Mouse (Mus musculus): ENCODE data around the gene Cep112. TPM values are rescaled to one million over a fixed set of nuclear protein-coding genes. Genes with fewer than 3 reads are reported as not detected.
A peak's percentile ranks its signal among the peaks of the same experiment; 100 is the strongest.

Gene Cep112
- total RNA-seq, 2 experiments from 2014 or later = 6.6 to 6.9 TPM

DNA sequence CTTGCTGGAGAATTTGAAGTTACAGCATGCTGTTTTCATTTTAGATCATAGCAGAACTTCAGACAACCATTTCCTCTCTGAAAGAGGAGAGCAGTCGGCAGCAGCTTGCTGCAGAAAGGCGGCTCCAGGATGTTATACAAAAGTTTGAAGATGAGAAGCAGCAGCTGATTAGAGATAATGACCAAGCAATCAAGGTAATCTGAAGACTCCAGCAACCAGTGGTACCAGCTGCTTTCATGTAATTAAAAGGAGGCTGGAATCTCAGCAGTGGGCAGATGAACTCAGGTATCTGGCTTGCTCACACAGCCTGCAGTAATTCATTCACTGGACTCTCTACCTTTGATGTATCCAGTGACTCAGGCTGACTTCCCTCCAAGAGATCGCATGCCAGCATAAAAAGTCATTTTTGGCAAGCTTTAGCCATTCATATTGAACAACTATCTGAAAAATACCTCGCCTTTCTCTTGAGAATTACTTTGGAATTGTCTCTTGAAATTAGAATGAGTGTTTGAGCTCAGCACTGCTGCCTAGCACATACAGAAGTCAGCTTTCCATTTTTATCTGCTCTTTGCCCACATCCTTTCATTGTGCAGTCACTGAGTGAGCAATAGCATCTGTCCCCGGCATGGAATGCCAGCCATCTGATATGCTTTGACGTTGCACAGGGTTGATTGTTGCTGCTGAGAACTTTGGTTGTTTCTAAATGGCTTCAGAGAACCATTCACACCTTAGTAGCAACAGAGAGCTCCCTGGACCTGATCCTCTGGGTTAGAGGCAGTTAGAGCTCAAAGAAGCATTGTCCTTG, 332.8 kb downstream of the Cep112 start:
- DNase-seq (ENCODE audit: low spot score in 2 of 2) = peak in 1 of 2 experiments; percentile 25
- intact Hi-C loops (cut with DNase I) = no loop called here

DNA sequence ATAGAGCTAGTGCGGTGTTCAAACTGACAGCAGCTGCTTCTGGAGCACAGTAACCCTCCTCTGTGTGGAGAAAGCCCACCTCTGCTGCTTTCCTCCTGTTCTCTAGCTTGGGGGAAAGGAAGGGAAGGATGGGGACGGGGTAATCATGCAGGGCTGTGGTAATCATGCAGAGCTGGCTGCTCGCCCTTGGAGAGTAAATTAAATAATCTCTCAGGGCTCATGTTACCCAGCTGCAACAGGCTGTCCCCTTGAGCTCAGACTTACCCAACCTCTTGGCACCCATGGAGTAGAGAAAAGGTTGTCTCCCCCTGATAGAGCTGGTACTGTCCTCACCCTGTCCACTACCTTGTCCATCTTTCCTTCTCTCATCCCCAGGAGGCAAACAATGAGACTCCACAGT, 345.1 kb downstream of the Cep112 start:
- intact Hi-C loops (cut with DNase I) = loop anchor here (5.0 kb wide), 1 partner anchor 323 kb away; no protein-coding TSS in a partner anchor
- no peak for DNase-seq (ENCODE audit: low spot score in 2 of 2)

DNA sequence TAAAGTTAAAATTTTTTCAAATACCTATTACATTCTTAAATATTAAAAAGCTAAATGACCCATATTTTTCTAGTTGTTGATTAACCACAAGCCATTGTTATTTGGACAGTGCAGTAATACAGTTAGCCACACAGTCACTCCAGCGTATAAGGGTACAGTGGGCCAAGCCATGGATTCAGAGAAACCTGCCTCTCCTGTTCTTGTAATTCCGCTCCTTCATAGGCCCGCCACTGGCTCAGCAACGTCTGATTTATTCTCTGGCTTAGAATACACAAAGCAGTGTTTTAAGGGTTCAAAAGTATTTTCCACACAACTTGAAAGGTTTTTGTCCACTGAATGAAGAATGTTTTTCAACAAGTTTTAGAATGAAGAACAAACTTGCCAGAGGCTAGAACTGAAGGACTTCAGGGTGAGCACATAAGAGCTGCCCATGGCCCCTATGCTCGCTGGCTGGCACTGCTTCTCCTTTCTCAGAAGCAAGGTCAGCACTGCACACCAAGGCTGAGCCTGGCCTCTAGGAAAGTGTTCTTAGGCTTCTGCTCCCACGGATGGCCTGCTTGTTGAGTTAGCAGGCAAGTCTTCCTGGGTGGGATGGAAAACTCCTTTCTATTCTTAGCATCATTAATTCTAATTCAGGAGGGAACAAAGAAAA, 349.2 kb downstream of the Cep112 start:
- intact Hi-C loops (cut with DNase I) = loop anchor here (5.0 kb wide), 1 partner anchor 327 kb away; no protein-coding TSS in a partner anchor
- DNase-seq (ENCODE audit: low spot score in 2 of 2) = no peak

DNA sequence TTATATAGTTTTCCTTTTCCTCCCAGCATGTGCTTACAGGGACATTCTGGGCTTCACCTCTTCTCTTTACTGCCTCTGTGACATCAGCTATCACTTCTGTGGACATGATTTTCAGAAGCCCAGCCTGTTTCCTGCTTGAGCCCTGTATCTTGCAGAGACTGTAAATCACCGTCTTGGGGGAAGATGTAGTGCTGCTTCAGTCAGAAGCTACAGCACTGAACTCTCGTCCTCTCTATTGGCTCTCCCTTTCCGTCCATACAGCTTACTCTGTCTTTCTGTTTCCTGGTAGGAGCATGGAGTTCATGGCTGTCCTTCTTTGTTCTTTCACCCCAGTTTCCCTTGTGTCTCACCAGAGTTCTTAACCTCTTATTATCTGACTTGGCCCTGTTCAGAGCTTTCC, 352.2 kb downstream of the Cep112 start:
- intact Hi-C loops (cut with DNase I) = no loop called here
- no peak for DNase-seq (ENCODE audit: low spot score in 2 of 2)

DNA sequence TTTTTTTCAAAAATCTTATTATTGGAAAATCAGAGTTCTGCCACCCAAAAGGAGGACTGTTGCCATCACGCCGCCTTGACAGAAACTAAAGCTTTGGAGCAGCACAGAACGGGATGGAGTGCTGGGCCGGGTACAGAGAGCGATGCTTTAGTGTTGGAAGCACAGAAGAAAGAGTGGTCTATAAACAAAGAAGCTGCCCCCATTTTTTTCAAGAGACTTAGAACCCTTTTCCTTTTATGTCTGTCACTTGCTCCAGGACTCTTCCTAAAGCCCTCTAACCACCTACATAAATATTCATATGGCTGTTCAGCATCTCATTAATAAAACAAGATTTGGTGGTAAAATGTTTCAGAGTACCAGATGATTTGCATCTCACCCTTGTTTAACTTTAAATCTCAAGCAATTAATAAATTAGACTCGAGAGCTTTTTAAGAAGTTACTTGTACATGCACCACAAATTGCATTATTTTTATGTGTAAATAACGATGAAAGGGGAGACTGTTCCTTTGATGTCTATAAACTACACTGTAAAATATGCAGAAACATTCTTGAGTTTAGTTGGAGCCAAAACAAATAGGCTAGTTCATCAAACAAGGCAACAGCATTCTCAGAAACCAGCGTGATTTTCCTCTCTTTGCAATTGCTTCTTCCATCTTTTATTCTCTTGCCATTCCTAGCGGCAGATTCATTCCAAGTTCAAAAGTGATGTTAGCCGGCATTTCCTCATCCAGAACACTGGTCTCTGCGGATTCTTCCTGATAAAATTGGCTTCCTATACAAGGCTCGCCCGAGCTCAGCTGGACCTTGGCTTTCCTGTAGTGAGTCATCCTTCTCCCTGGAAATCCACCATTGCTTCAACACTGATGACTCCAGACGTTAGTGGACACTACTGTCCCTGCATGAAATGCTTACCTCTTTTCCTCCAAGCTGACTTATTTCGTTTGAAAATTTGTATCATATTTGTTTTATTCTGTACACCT, 355.6 kb downstream of the Cep112 start:
- intact Hi-C loops (cut with DNase I) = no loop called here
- no peak for DNase-seq (ENCODE audit: low spot score in 2 of 2)

DNA sequence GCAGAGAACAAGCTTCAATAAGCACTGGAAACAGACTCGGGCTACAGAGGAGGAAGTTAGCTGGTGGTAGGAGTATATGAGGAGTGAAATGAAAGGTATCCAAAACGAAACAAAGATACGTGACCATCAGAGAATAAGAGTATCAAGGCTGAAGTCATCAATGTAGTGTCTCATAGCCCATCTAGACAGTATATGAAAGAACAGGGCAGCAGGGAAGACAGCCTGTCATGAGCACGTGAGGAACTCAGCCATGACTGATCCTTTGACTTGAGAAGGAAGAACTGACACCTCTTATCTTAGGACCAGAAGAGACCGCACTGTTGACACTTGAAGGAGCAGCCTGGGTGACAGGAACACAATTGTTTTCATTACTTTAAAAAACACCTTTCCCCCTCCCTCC, 373.4 kb downstream of the Cep112 start:
- intact Hi-C loops (cut with DNase I) = no loop called here
- DNase-seq (ENCODE audit: low spot score in 2 of 2) = no peak

DNA sequence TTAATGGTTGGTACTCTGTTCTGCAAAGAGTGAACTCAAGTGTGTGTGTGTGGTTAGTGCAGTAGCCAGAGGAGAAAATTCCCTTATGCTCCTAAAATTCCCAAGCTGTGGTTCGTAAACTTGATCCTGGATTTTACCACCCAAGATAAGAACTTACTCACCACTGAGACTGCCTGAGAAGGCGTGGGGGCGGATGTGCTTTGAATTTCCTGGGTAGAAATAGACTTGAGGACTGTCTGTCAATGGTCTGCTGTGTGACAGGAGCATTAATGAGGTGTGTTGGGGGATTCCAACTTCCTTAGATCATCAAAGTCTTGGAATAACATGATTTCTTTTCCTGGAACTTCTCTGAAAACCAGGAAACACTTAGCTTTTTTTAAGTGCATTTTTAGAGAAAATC, 374.7 kb downstream of the Cep112 start:
- peak in 1 of 2 experiments; percentile 11 for DNase-seq (ENCODE audit: low spot score in 2 of 2)
- intact Hi-C loops (cut with DNase I) = no loop called here

DNA sequence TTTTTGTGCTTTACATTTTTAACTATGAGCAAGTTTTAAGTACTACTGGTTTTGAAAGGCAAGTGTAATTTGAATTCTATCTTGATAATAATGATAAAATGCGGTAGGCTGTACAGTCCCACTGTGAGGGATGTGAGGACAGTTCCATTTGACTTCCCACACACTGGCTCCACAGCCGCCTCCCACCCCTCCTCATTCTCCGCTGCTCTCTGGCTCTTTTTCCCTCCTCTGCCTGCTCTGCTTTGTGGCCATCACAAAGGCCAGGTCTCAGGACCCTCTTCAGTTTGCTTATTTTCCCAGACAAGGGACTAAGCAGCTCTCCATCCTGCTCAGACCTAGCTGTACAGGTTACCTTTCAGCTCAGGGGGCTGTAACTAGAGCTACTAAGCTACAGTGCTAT, 379.0 kb downstream of the Cep112 start:
- intact Hi-C loops (cut with DNase I) = no loop called here
- no peak for DNase-seq (ENCODE audit: low spot score in 2 of 2)

DNA sequence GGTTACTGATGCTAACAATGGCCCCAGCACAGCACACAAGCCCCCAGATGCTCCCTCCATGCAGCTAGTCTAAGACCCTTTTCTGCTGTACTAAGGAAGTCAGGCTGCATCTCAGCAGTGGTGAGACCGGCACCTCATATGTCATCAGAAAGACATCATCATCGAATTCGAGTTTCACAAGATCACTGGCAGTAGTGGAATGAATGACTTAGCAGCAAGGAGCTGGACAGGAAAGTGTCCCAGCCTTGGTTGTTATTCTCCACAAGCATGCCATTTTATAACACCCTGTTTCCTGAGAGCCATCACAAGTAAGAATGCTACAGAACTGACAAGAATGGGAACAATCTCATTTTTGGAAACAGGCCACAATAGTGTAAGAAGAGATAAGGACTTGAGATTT, 381.0 kb downstream of the Cep112 start:
- DNase-seq (ENCODE audit: low spot score in 2 of 2) = no peak
- intact Hi-C loops (cut with DNase I) = no loop called here

DNA sequence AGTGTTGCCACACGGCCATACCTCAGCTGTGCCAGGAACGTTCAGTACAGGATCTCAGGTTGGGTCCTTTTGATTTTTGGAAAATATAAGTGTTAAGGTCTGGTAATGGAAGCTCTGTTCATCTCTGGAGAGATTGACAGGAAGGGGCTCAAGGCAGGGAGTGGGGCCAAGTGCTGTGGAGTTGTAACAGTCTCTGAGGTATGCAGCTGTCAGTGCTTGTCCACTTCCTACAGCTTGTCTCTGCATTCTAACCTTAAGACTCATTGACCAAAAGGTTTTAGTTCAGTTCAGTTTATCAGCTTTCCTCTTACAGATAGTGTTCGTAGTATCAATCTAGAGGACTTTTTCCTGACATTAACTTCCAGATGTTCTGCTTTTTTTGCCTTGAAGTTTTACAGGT, 384.6 kb downstream of the Cep112 start:
- DNase-seq (ENCODE audit: low spot score in 2 of 2) = no peak
- intact Hi-C loops (cut with DNase I) = no loop called here

DNA sequence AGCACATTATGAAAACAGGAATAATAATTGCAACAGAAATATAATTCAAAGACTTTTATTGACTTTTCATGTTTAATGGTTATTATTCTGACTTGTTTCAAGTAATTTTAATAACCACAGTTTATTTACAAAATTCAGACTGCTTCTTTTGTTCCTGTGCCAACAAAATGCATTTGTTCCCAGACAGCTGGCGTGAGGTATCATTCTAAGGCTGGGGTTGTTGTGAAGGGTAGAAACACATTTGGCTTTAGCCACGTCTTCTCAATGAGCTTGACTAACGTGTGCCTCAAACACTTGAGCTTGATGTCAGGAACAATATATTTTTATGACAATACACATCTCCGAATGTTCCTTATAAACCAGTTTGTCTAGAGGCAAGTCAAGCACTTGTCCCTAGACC, 396.8 kb downstream of the Cep112 start:
- intact Hi-C loops (cut with DNase I) = no loop called here
- no peak for DNase-seq (ENCODE audit: low spot score in 2 of 2)

DNA sequence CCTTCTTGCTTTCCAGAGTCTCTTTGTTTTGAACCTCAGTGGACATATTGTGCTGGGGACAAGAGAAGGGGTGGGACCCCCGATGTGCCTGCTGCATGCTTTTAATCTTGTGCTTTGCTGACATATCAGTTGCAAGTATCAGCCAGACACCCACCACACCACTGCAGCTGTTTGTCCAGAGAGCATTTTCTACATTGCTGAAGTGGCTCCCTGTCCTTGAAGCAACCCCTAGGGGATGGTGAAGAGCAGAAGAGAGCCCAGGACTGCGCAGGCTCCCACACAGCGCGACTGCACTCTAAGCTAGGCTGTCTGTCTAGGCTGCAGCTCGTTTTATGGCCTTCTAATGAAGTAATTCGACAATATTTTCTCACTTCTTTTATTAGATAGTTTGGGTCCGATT, 397.3 kb downstream of the Cep112 start:
- peak in 1 of 2 experiments; percentile 5 for DNase-seq (ENCODE audit: low spot score in 2 of 2)
- intact Hi-C loops (cut with DNase I) = no loop called here

DNA sequence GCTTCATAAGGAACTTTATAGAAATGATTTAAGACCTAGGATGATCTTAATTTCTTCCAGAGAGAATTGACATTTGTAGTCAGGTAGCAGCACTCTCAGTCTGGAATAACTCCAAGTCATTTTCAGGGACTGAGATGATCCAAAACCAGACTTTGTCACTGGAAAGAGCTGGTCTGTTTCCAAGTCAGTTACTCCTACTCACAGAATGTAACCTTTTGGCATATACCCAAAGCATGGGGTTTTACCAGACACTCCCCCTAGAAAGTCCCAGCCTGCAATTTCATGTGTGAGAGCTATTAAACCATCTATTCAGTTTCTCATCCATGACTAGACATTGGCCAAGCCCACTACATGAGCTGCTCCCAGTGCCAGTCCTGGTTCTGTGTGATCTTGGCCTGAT, 402.3 kb downstream of the Cep112 start:
- DNase-seq (ENCODE audit: low spot score in 2 of 2) = no peak
- intact Hi-C loops (cut with DNase I) = no loop called here

DNA sequence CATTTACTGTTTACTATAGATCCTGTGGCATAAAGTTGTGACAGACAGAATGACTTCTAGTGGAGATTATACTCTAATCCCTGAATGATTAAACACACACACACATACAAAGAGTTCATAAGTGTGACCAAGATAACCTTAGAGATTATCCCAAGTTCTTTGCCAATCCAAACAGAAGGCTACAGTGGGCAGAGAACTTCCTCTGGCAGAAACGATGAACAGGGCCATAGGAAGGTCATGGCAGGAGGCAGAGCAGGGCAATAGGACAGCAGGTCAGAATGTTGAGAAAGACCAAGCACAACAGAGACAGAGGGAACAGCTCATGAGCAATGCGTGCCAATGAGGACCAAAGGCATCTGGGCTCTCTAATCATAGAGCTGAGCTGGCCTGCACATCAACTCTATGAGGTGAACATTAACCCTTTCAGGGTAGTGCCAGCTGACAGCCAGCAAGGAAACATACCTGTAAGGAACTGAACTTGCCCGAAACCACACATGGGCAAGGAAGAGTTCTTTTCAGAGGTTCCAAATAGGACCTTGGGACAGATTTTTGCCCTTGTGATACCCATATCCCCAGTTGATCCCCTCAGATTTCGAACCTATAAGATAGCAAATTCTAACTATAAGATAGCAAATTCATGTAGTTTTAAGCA, 403.5 kb downstream of the Cep112 start:
- DNase-seq (ENCODE audit: low spot score in 2 of 2) = no peak
- intact Hi-C loops (cut with DNase I) = no loop called here

DNA sequence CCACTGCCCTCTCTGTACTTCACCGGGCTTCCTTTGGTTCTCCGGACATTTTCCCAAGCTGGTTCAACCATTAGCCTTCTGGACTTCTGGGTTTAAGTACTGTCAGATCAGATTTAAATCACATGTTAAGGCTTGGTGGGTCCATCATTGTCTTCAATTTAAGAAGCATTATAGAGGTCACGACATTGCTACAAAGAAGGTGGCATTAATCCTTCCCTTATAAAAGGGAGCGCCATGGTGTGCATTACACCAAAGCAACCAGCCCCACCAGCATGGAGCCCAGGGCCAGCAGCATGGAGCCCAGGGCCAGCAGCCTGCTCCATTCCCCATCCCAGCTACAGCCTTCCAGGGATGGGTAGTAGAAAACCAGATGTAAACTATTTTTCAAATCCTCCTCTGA, 411.7 kb downstream of the Cep112 start:
- DNase-seq (ENCODE audit: low spot score in 2 of 2) = no peak
- intact Hi-C loops (cut with DNase I) = no loop called here

DNA sequence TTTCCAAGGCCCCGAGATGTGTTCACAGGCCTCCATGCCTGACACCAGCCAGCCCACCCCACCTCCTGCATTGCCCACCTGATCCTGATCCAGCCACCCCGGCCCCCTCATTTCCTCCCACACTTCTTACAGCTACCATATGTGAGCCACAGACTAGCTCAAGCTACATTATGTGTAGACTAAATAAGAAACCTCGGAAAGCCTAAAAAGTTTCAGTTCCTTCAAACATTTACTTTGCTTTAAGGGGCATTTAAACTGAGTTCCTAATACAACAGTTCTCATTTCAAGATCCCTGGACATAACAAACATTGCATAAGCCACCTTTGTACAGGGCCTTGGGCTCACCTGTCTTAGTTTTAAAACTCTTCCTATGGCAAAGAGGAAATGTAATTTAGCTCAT, 415.2 kb downstream of the Cep112 start:
- no peak for DNase-seq (ENCODE audit: low spot score in 2 of 2)
- intact Hi-C loops (cut with DNase I) = no loop called here

DNA sequence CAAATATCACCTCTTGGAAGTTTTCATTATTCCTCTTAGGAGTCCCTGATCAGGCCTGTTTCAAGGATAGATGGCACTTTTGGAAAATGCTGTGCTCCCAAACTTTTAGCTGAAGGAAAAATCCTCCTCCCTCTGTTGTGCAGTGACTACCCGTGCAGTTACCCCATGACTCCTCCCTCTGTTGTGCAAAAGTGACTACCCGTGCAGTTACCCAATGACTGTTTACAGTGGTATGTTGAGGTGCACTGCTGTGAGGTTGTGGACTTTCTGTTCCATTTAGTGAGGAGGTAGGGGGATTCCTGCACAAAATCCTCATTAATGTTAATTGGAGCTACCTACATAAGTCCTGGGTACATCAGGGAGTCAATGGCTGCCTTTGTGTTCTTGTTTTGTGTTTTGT, 417.8 kb downstream of the Cep112 start:
- no peak for DNase-seq (ENCODE audit: low spot score in 2 of 2)
- intact Hi-C loops (cut with DNase I) = no loop called here

DNA sequence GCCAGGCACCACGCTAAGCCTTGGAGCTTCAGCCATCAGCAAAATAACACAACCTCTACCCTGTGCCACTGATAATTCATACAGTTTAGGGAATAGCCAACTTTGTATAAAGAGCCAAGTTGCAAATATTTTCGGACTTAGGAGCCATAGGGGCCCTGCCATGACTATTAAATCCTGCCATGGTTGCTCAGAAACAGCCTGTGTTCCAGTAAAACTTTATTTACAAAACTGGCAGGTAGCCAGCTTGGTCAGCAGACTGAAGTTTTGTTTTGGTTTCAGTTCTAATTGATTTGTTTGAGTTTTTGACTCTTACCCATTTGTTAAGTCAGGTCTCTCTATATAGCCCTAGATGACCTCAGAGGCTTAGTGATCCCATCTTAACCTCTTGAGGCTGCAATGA, 421.0 kb downstream of the Cep112 start:
- intact Hi-C loops (cut with DNase I) = no loop called here

DNA sequence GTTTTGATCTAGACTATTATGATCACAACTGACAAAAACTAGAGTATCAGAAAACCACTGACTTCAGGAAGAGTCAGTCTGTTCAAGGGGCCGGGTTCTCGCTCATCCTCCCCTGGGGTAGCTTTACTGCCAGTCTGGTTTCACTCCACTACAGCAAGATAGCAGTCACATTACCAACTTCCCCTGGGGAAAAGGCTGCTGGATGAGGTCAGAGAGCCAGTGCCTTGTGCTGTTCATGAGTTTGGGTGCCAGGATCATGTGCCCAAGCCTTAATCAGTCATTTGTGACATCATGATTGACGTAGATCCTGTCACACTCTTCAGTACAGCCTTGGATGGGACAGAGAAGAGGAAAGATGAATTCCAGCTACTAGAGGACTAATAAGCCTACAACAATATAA, 421.5 kb downstream of the Cep112 start:
- intact Hi-C loops (cut with DNase I) = no loop called here
- no peak for DNase-seq (ENCODE audit: low spot score in 2 of 2)

More for the DNA sequence above, 421.0 kb downstream of the Cep112 start:
- no peak for DNase-seq (ENCODE audit: low spot score in 2 of 2)
